Mouse (Mus musculus): Measurements from ENCODE around the gene Orai3. TPM values are rescaled to one million over a fixed set of nuclear protein-coding genes. Genes with fewer than 3 reads are reported as not detected.

Orai3 gene
- total and polyA plus RNA-seq, 3 experiments: 27.4 to 47.1 (median 30.2) TPM

- Histone ChIP-seq H3K9me3 (replicated peaks) (no peaks in the 10 kb centered on the region), H3K4me3 (ENCODE audit: low read depth, low read length) (no peak overlapping the region), H3K36me3 (replicated peaks) (no peaks in the 10 kb centered on the region), H3K27me3 (ENCODE audit: insufficient read depth, low read length) (peaks cover 41% of the 10 kb centered on the region), H3K4me1 (ENCODE audit: insufficient read depth, low read depth, low read length) (peaks cover 6% of the 10 kb centered on the region; the same call in 1 of the 2 replicates)
- TF ChIP-seq CTCF (IDR thresholded peaks at IDR 0.05; ENCODE audit: low read depth, low read length) (no peak), POLR2AphosphoS5 (IDR thresholded peaks at IDR 0.05; ENCODE audit: insufficient replicate concordance, low read depth, low read length) (no peak), GATA1 (IDR thresholded peaks at IDR 0.05; ENCODE audit: borderline replicate concordance, low read length) (no peak), GATA2 (IDR thresholded peaks at IDR 0.05; ENCODE audit: borderline replicate concordance, low read depth, low read length) (no peak), TAL1 (conservative IDR thresholded peaks at IDR 0.05; ENCODE audit: low read depth, low read length) (no peak)
- DNase-seq (ENCODE audit: low spot score) (no peak), ATAC-seq (ENCODE audit: extremely low read depth, insufficient number of reproducible peaks, low FRiP score, poor library complexity, severe bottlenecking) (no peak)
These were observed 53.9 kb downstream of the Orai3 start for GRCm38 (mm10) chr7:127823236-127824171.

DNA sequence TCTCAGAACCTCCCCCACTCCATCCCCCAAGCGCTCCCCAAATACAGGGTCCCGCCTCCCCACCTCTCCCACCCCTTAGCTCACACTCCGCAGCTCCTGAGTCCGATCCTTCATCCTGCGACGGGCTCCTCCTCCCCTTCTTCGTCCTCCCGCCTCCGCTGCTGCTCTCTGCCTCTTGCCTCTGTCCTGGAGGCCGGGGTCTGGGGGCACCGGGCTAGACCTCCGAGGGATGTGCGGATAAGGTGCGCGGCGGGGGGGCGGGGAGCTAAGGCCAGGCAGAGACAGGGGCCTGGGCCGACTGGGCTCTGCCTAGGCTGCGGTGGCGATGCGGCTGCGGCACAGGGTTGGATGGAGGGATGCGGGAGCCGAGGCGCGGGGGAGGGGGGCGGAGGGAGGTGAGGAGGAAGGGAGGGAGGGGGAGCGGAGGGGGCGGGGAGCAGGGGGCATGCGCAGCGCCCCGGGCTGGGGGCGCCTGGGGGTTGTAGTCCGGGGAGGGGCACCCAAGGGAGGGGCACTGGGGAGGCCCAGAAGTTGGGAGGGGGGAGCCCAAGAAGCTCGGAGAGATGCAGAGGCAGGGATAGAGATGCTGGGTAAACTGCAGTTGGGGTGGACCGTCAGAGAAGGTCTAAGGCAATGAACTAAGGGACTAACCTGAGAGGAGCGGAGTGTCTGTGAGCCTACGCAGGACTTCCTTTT, 54.7 kb downstream of the Orai3 start, which contains the start of the genes Stx4a and Stx1b:
Gene Stx4a, plus strand, starts transcription at position 119 of the 696 bp plus-strand sequence.
Gene Stx1b, minus strand, starts transcription at position 374 of the 696 bp plus-strand sequence.
- Histone ChIP-seq H3K27me3 (ENCODE audit: insufficient read depth, low read length) (peaks cover 40% of the 10 kb centered on the region), H3K4me1 (ENCODE audit: insufficient read depth, low read depth, low read length) (peaks cover 6% of the 10 kb centered on the region; the same call in 1 of the 2 replicates), H3K4me3 (ENCODE audit: low read depth, low read length) (no peak within 1 kb of the TSS), H3K36me3 (replicated peaks) (no peaks in the 10 kb centered on the region), H3K9me3 (replicated peaks) (no peaks in the 10 kb centered on the region)
- no peak for DNase-seq (ENCODE audit: low spot score)
- no peak for ATAC-seq (ENCODE audit: extremely low read depth, insufficient number of reproducible peaks, low FRiP score, poor library complexity, severe bottlenecking)
- TF ChIP-seq GATA1 (IDR thresholded peaks at IDR 0.05; ENCODE audit: borderline replicate concordance, low read length) (no peak), CTCF (IDR thresholded peaks at IDR 0.05; ENCODE audit: low read depth, low read length) (no peak), POLR2AphosphoS5 (IDR thresholded peaks at IDR 0.05; ENCODE audit: insufficient replicate concordance, low read depth, low read length) (no peak), TAL1 (conservative IDR thresholded peaks at IDR 0.05; ENCODE audit: low read depth, low read length) (no peak), GATA2 (IDR thresholded peaks at IDR 0.05; ENCODE audit: borderline replicate concordance, low read depth, low read length) (no peak)

Other genes starting within 250 kb of the Orai3 start
Only the 20 nearest of the 26 such genes appear.
- 38.2 and 52.2 TPM in 2 replicates for gene Rnf40, start 181.0 kb upstream of the Orai3 start, total RNA-seq (2014; fragmentation: Nextera tagmentation)
- 48.7 and 50.3 TPM in 2 replicates for gene Rnf40, start 181.0 kb upstream of the Orai3 start, total RNA-seq (2017)
- 47.9 and 55.8 TPM in 2 replicates for gene Rnf40, start 181.0 kb upstream of the Orai3 start, polyA plus RNA-seq (2012)
- 11.3 and 11.8 TPM in 2 replicates for gene Zfp629, start 154.0 kb upstream of the Orai3 start, total RNA-seq (2014; fragmentation: Nextera tagmentation)
- 8.7 and 9.0 TPM in 2 replicates for gene Zfp629, start 154.0 kb upstream of the Orai3 start, total RNA-seq (2017)
- gene Zfp629, start 154.0 kb upstream of the Orai3 start, polyA plus RNA-seq (2012): 23.2 and 24.3 TPM in 2 replicates
- gene Bcl7c, start 60.9 kb upstream of the Orai3 start, total RNA-seq (2014; fragmentation: Nextera tagmentation): 18.1 and 38.7 TPM in 2 replicates
- 28.2 and 36.8 TPM in 2 replicates for gene Bcl7c, start 60.9 kb upstream of the Orai3 start, total RNA-seq (2017)
- 330 and 397 TPM in 2 replicates for gene Bcl7c, start 60.9 kb upstream of the Orai3 start, polyA plus RNA-seq (2012)
- gene Ctf1, start 57.1 kb upstream of the Orai3 start, total RNA-seq (2014; fragmentation: Nextera tagmentation): 5.3 and 9.6 TPM in 2 replicates
- gene Ctf1, start 57.1 kb upstream of the Orai3 start, total RNA-seq (2017): 0.41 and 2.3 TPM in 2 replicates
- 1.7 and 2.2 TPM in 2 replicates for gene Ctf1, start 57.1 kb upstream of the Orai3 start, polyA plus RNA-seq (2012)
- not detected in 2 replicates for gene Ctf2, start 37.6 kb upstream of the Orai3 start, total RNA-seq (2014; fragmentation: Nextera tagmentation)
- 0.16 TPM in 1 of 2 replicates, not detected in the other for gene Ctf2, start 37.6 kb upstream of the Orai3 start, total RNA-seq (2017)
- gene Ctf2, start 37.6 kb upstream of the Orai3 start, polyA plus RNA-seq (2012): not detected in 2 replicates
- gene Fbxl19, start 25.3 kb upstream of the Orai3 start, total RNA-seq (2014; fragmentation: Nextera tagmentation): 6.4 and 6.9 TPM in 2 replicates
- gene Fbxl19, start 25.3 kb upstream of the Orai3 start, total RNA-seq (2017): 15.1 and 18.8 TPM in 2 replicates
- gene Fbxl19, start 25.3 kb upstream of the Orai3 start, polyA plus RNA-seq (2012): 54.4 and 58.5 TPM in 2 replicates
- 104 and 115 TPM in 2 replicates for gene Setd1a, start 6.9 kb downstream of the Orai3 start, total RNA-seq (2014; fragmentation: Nextera tagmentation)
- gene Setd1a, start 6.9 kb downstream of the Orai3 start, total RNA-seq (2017): 9.1 and 10.0 TPM in 2 replicates
- 103 and 118 TPM in 2 replicates for gene Setd1a, start 6.9 kb downstream of the Orai3 start, polyA plus RNA-seq (2012)
- 4.7 and 8.4 TPM in 2 replicates for gene Gm49388, start 15.8 kb downstream of the Orai3 start, total RNA-seq (2014; fragmentation: Nextera tagmentation)
- 0.23 TPM in 1 of 2 replicates, not detected in the other for gene Gm49388, start 15.8 kb downstream of the Orai3 start, total RNA-seq (2017)
- gene Gm49388, start 15.8 kb downstream of the Orai3 start, polyA plus RNA-seq (2012): 0.12 and 1.1 TPM in 2 replicates
- 11.2 and 17.2 TPM in 2 replicates for gene Hsd3b7, start 30.8 kb downstream of the Orai3 start, total RNA-seq (2014; fragmentation: Nextera tagmentation)
- gene Hsd3b7, start 30.8 kb downstream of the Orai3 start, total RNA-seq (2017): 42.3 and 52.1 TPM in 2 replicates
- 10.6 and 19.7 TPM in 2 replicates for gene Hsd3b7, start 30.8 kb downstream of the Orai3 start, polyA plus RNA-seq (2012)
- 26.9 and 36.0 TPM in 2 replicates for gene Stx4a, start 54.5 kb downstream of the Orai3 start, total RNA-seq (2014; fragmentation: Nextera tagmentation)
- gene Stx4a, start 54.5 kb downstream of the Orai3 start, total RNA-seq (2017): 46.1 and 55.7 TPM in 2 replicates
- 64.9 and 69.9 TPM in 2 replicates for gene Stx4a, start 54.5 kb downstream of the Orai3 start, polyA plus RNA-seq (2012)
- 0.15 and 0.24 TPM in 2 replicates for gene Stx1b, start 54.7 kb downstream of the Orai3 start, total RNA-seq (2014; fragmentation: Nextera tagmentation)
- 0.06 and 0.16 TPM in 2 replicates for gene Stx1b, start 54.7 kb downstream of the Orai3 start, total RNA-seq (2017)
- 0.02 and 0.10 TPM in 2 replicates for gene Stx1b, start 54.7 kb downstream of the Orai3 start, polyA plus RNA-seq (2012)
- 46.8 and 58.5 TPM in 2 replicates for gene Zfp646, start 106.4 kb downstream of the Orai3 start, total RNA-seq (2014; fragmentation: Nextera tagmentation)
- 42.1 and 45.0 TPM in 2 replicates for gene Zfp646, start 106.4 kb downstream of the Orai3 start, total RNA-seq (2017)
- gene Zfp646, start 106.4 kb downstream of the Orai3 start, polyA plus RNA-seq (2012): 27.9 and 36.7 TPM in 2 replicates
- 9.2 and 14.9 TPM in 2 replicates for gene Zfp668, start 107.0 kb downstream of the Orai3 start, total RNA-seq (2014; fragmentation: Nextera tagmentation)
- 4.2 and 5.7 TPM in 2 replicates for gene Zfp668, start 107.0 kb downstream of the Orai3 start, total RNA-seq (2017)
- gene Zfp668, start 107.0 kb downstream of the Orai3 start, polyA plus RNA-seq (2012): 33.9 and 39.5 TPM in 2 replicates
- 0.58 TPM in 1 of 2 replicates, not detected in the other for gene Prss53, start 121.2 kb downstream of the Orai3 start, total RNA-seq (2014; fragmentation: Nextera tagmentation)
- gene Prss53, start 121.2 kb downstream of the Orai3 start, total RNA-seq (2017): 0.29 and 0.38 TPM in 2 replicates
- gene Prss53, start 121.2 kb downstream of the Orai3 start, polyA plus RNA-seq (2012): 0.76 and 0.80 TPM in 2 replicates
- not detected in 2 replicates for gene Gm21974, start 125.6 kb downstream of the Orai3 start, total RNA-seq (2014; fragmentation: Nextera tagmentation)
- gene Gm21974, start 125.6 kb downstream of the Orai3 start, total RNA-seq (2017): not detected in 2 replicates
- not detected in 2 replicates for gene Gm21974, start 125.6 kb downstream of the Orai3 start, polyA plus RNA-seq (2012)
- 53.0 and 68.8 TPM in 2 replicates for gene Vkorc1, start 125.8 kb downstream of the Orai3 start, total RNA-seq (2014; fragmentation: Nextera tagmentation)
- 8.9 and 11.0 TPM in 2 replicates for gene Vkorc1, start 125.8 kb downstream of the Orai3 start, total RNA-seq (2017)
- 12.6 and 16.7 TPM in 2 replicates for gene Vkorc1, start 125.8 kb downstream of the Orai3 start, polyA plus RNA-seq (2012)
- 73.4 and 80.0 TPM in 2 replicates for gene Bckdk, start 134.3 kb downstream of the Orai3 start, total RNA-seq (2014; fragmentation: Nextera tagmentation)
- 40.4 and 49.2 TPM in 2 replicates for gene Bckdk, start 134.3 kb downstream of the Orai3 start, total RNA-seq (2017)
- 114 and 134 TPM in 2 replicates for gene Bckdk, start 134.3 kb downstream of the Orai3 start, polyA plus RNA-seq (2012)
- gene Kat8, start 142.7 kb downstream of the Orai3 start, total RNA-seq (2014; fragmentation: Nextera tagmentation): 39.0 and 45.1 TPM in 2 replicates
- 44.0 and 44.5 TPM in 2 replicates for gene Kat8, start 142.7 kb downstream of the Orai3 start, total RNA-seq (2017)
- gene Kat8, start 142.7 kb downstream of the Orai3 start, polyA plus RNA-seq (2012): 6.8 and 7.4 TPM in 2 replicates
- not detected in 2 replicates for gene Prss8, start 160.3 kb downstream of the Orai3 start, total RNA-seq (2014; fragmentation: Nextera tagmentation)
- 0.05 TPM in 1 of 2 replicates, not detected in the other for gene Prss8, start 160.3 kb downstream of the Orai3 start, total RNA-seq (2017)
- not detected in 2 replicates for gene Prss8, start 160.3 kb downstream of the Orai3 start, polyA plus RNA-seq (2012)
- 4.0 and 5.4 TPM in 2 replicates for gene Prss36, start 176.9 kb downstream of the Orai3 start, total RNA-seq (2014; fragmentation: Nextera tagmentation)
- 0.76 and 4.9 TPM in 2 replicates for gene Prss36, start 176.9 kb downstream of the Orai3 start, total RNA-seq (2017)
- gene Prss36, start 176.9 kb downstream of the Orai3 start, polyA plus RNA-seq (2012): 8.5 and 8.9 TPM in 2 replicates

Measured in G1E (cell line).